Mouse (Mus musculus): Measurements from ENCODE around the gene Foxi1. TPM values are rescaled to one million over a fixed set of nuclear protein-coding genes. Genes with fewer than 3 reads are reported as not detected.
A peak's percentile ranks its signal among the peaks of the same experiment; 100 is the strongest.

Foxi1 gene
- polyA plus RNA-seq, 1 experiment from 2014 or later: 0.46 TPM

- H3K4me1 ChIP-seq: no peaks in the 10 kb centered on the region
- no peak overlapping the region for H3K4me2 ChIP-seq (replicated peaks)
- H3K27ac ChIP-seq: no peak overlapping the region
- H3K9ac ChIP-seq: no peak overlapping the region
- no peaks in the 10 kb centered on the region for H3K27me3 ChIP-seq
- no peak overlapping the region for H3K4me3 ChIP-seq
- whole genome bisulfite sequencing: 61% methylated on average over 9 of the region's 9 CpGs
- no peaks in the 10 kb centered on the region for H3K9me3 ChIP-seq
- H3K36me3 ChIP-seq: no peaks in the 10 kb centered on the region
- ATAC-seq (ENCODE audit: insufficient number of reproducible peaks, insufficient read depth, low FRiP score, low TSS enrichment): no peak
Observed at GRCm38 (mm10) chr11:34194158-34194941, 13.5 kb downstream of the Foxi1 start.

- no peak overlapping the region for H3K27ac ChIP-seq
- no peak overlapping the region for H3K4me2 ChIP-seq (replicated peaks)
- H3K9me3 ChIP-seq: no peaks in the 10 kb centered on the region
- H3K4me1 ChIP-seq: no peaks in the 10 kb centered on the region
- H3K4me3 ChIP-seq: no peak overlapping the region
- WGBS: 29% methylated on average over 3 of the region's 3 CpGs
- H3K9ac ChIP-seq: no peak overlapping the region
- H3K27me3 ChIP-seq: no peaks in the 10 kb centered on the region
- no peak for ATAC-seq (ENCODE audit: insufficient number of reproducible peaks, insufficient read depth, low FRiP score, low TSS enrichment)
- no peaks in the 10 kb centered on the region for H3K36me3 ChIP-seq
Observed at GRCm38 (mm10) chr11:34193658-34194057, 14.2 kb downstream of the Foxi1 start.

GRCm38 (mm10) chr11:34184266-34184665 is 23.6 kb downstream of the Foxi1 start:
- no peak overlapping the region for H3K4me2 ChIP-seq (replicated peaks)
- H3K4me3 ChIP-seq: no peak overlapping the region
- no peaks in the 10 kb centered on the region for H3K36me3 ChIP-seq
- peaks cover 8% of the 10 kb centered on the region; the same call in 1 of the 2 replicates for H3K4me1 ChIP-seq
- H3K9ac ChIP-seq: no peak overlapping the region
- no peaks in the 10 kb centered on the region for H3K9me3 ChIP-seq
- 84% methylated on average over 2 of the region's 2 CpGs for WGBS
- H3K27me3 ChIP-seq: no peaks in the 10 kb centered on the region
- no peak for ATAC-seq (ENCODE audit: insufficient number of reproducible peaks, insufficient read depth, low FRiP score, low TSS enrichment)
- H3K27ac ChIP-seq: no peak overlapping the region

- Histone ChIP-seq H3K9me3 (no peaks in the 10 kb centered on the region), H3K27ac (no peak overlapping the region), H3K36me3 (no peaks in the 10 kb centered on the region), H3K27me3 (no peaks in the 10 kb centered on the region), H3K4me3 (no peak overlapping the region), H3K4me2 (replicated peaks) (no peak overlapping the region), H3K9ac (no peak overlapping the region), H3K4me1 (peaks cover 8% of the 10 kb centered on the region; the same call in 1 of the 2 replicates)
- WGBS: 25% methylated on average over 8 of the region's 8 CpGs
- ATAC-seq (ENCODE audit: insufficient number of reproducible peaks, insufficient read depth, low FRiP score, low TSS enrichment): peak; percentile 52; the same call in 1 of the 2 replicates
Observed at GRCm38 (mm10) chr11:34181214-34182117, 26.4 kb downstream of the Foxi1 start.

- Histone ChIP-seq H3K4me2 (replicated peaks) (no peak overlapping the region), H3K9ac (no peak overlapping the region), H3K36me3 (no peaks in the 10 kb centered on the region), H3K9me3 (no peaks in the 10 kb centered on the region), H3K4me3 (no peak overlapping the region), H3K27ac (no peak overlapping the region), H3K27me3 (no peaks in the 10 kb centered on the region), H3K4me1 (peaks cover 8% of the 10 kb centered on the region; the same call in 1 of the 2 replicates)
- 76% methylated on average over 2 of the region's 2 CpGs for WGBS
- ATAC-seq (ENCODE audit: insufficient number of reproducible peaks, insufficient read depth, low FRiP score, low TSS enrichment): no peak
Observed at GRCm38 (mm10) chr11:34178752-34179151, 29.1 kb downstream of the Foxi1 start.

GRCm38 (mm10) chr11:34176371-34176770 is 31.5 kb downstream of the Foxi1 start:
- Histone ChIP-seq H3K4me3 (no peak overlapping the region), H3K9ac (no peak overlapping the region), H3K27me3 (no peaks in the 10 kb centered on the region), H3K9me3 (no peaks in the 10 kb centered on the region), H3K36me3 (no peaks in the 10 kb centered on the region), H3K27ac (no peak overlapping the region), H3K4me2 (replicated peaks) (no peak overlapping the region), H3K4me1 (0 out of 2 replicates have a peak, but pooled peaks cover 3% of the 10 kb centered on the region)
- ATAC-seq (ENCODE audit: insufficient number of reproducible peaks, insufficient read depth, low FRiP score, low TSS enrichment): no peak
- WGBS: 83% methylated on average over 1 of the region's 1 CpGs

GRCm38 (mm10) chr11:34171221-34171620 is 36.7 kb downstream of the Foxi1 start:
- WGBS: 87% methylated on average over 1 of the region's 1 CpGs
- no peak overlapping the region for H3K9ac ChIP-seq
- H3K27ac ChIP-seq: no peak overlapping the region
- H3K27me3 ChIP-seq: no peaks in the 10 kb centered on the region
- H3K36me3 ChIP-seq: no peaks in the 10 kb centered on the region
- H3K4me2 ChIP-seq (replicated peaks): no peak overlapping the region
- H3K4me1 ChIP-seq: peaks cover 13% of the 10 kb centered on the region
- H3K4me3 ChIP-seq: no peak overlapping the region
- ATAC-seq (ENCODE audit: insufficient number of reproducible peaks, insufficient read depth, low FRiP score, low TSS enrichment): no peak
- H3K9me3 ChIP-seq: no peaks in the 10 kb centered on the region

GRCm38 (mm10) chr11:34169464-34169894 is 38.4 kb downstream of the Foxi1 start:
- peak overlapping the region; percentile 42; the same call in 1 of the 2 replicates for H3K27ac ChIP-seq
- no peak overlapping the region for H3K4me2 ChIP-seq (replicated peaks)
- 6% methylated on average over 5 of the region's 5 CpGs for WGBS
- H3K27me3 ChIP-seq: no peaks in the 10 kb centered on the region
- no peaks in the 10 kb centered on the region for H3K36me3 ChIP-seq
- ATAC-seq (ENCODE audit: insufficient number of reproducible peaks, insufficient read depth, low FRiP score, low TSS enrichment): 0 out of 2 replicates have a peak, but pooled peaks have one; percentile 26
- no peak overlapping the region for H3K9ac ChIP-seq
- H3K4me1 ChIP-seq: peaks cover 13% of the 10 kb centered on the region
- no peaks in the 10 kb centered on the region for H3K9me3 ChIP-seq
- H3K4me3 ChIP-seq: no peak overlapping the region

GRCm38 (mm10) chr11:34166392-34166791 is 41.5 kb downstream of the Foxi1 start:
- Histone ChIP-seq H3K4me2 (replicated peaks) (no peak overlapping the region), H3K9ac (no peak overlapping the region), H3K4me1 (peaks cover 13% of the 10 kb centered on the region), H3K27me3 (no peaks in the 10 kb centered on the region), H3K4me3 (no peak overlapping the region), H3K27ac (no peak overlapping the region), H3K9me3 (peaks cover under 1% of the 10 kb centered on the region; the same call in 1 of the 2 replicates), H3K36me3 (no peaks in the 10 kb centered on the region)
- no peak for ATAC-seq (ENCODE audit: insufficient number of reproducible peaks, insufficient read depth, low FRiP score, low TSS enrichment)
- WGBS: 60% methylated on average over 4 of the region's 4 CpGs

GRCm38 (mm10) chr11:34165278-34165677 is 42.6 kb downstream of the Foxi1 start:
- no peak overlapping the region for H3K4me2 ChIP-seq (replicated peaks)
- H3K4me1 ChIP-seq: peaks cover 12% of the 10 kb centered on the region
- H3K9me3 ChIP-seq: peaks cover 3% of the 10 kb centered on the region; the same call in 1 of the 2 replicates
- 92% methylated on average over 11 of the region's 11 CpGs for WGBS
- no peak for ATAC-seq (ENCODE audit: insufficient number of reproducible peaks, insufficient read depth, low FRiP score, low TSS enrichment)
- H3K4me3 ChIP-seq: no peak overlapping the region
- H3K27ac ChIP-seq: no peak overlapping the region
- H3K36me3 ChIP-seq: no peaks in the 10 kb centered on the region
- no peak overlapping the region for H3K9ac ChIP-seq
- no peaks in the 10 kb centered on the region for H3K27me3 ChIP-seq

GRCm38 (mm10) chr11:34158916-34159315 is 49.0 kb downstream of the Foxi1 start:
- no peak for ATAC-seq (ENCODE audit: insufficient number of reproducible peaks, insufficient read depth, low FRiP score, low TSS enrichment)
- H3K4me3 ChIP-seq: no peak overlapping the region
- H3K4me1 ChIP-seq: no peaks in the 10 kb centered on the region
- H3K27ac ChIP-seq: no peak overlapping the region
- 79% methylated on average over 9 of the region's 9 CpGs for WGBS
- H3K4me2 ChIP-seq (replicated peaks): no peak overlapping the region
- H3K27me3 ChIP-seq: no peaks in the 10 kb centered on the region
- H3K36me3 ChIP-seq: no peaks in the 10 kb centered on the region
- H3K9ac ChIP-seq: no peak overlapping the region
- peaks cover 3% of the 10 kb centered on the region; the same call in 1 of the 2 replicates for H3K9me3 ChIP-seq

Data from embryonic facial prominence, embryonic 12.5 days (tissue).